Mouse (Mus musculus): ENCODE measurements around the gene Tcf15. TPM values are rescaled to one million over a fixed set of nuclear protein-coding genes. Genes with fewer than 3 reads are reported as not detected.

The Tcf15 gene
- polyA plus RNA-seq, 1 experiment from 2014 or later = 14.1 TPM

- 94% methylated on average over 10 of the region's 10 CpGs for WGBS
- Histone ChIP-seq H3K4me2 (peak overlapping the region; percentile 88; the same call in 1 of the 2 replicates), H3K4me1 (replicated peaks) (peaks cover 17% of the 10 kb centered on the region), H3K9me3 (replicated peaks) (no peaks in the 10 kb centered on the region), H3K36me3 (no peaks in the 10 kb centered on the region), H3K4me3 (no peak overlapping the region), H3K27me3 (peaks cover 10% of the 10 kb centered on the region; the same call in 1 of the 2 replicates), H3K9ac (no peak overlapping the region), H3K27ac (no peak overlapping the region)
- ATAC-seq (replicated peaks; ENCODE audit: insufficient number of reproducible peaks, insufficient read depth, low FRiP score, low read depth) = no peak
Measured at GRCm38 (mm10) chr2:152106597-152106996, 36.8 kb upstream of the Tcf15 start.

- peaks cover 19% of the 10 kb centered on the region for H3K4me1 ChIP-seq (replicated peaks)
- H3K4me2 ChIP-seq = no peak overlapping the region
- 68% methylated on average over 7 of the region's 7 CpGs for WGBS
Measured at GRCm38 (mm10) chr2:152108702-152109101, 34.7 kb upstream of the Tcf15 start.

GRCm38 (mm10) chr2:152109386-152109785 is 34.0 kb upstream of the Tcf15 start:
- H3K36me3 ChIP-seq = no peaks in the 10 kb centered on the region
- H3K4me3 ChIP-seq = no peak overlapping the region
- H3K4me1 ChIP-seq (replicated peaks) = peaks cover 20% of the 10 kb centered on the region
- no peak overlapping the region for H3K27ac ChIP-seq
- no peak for ATAC-seq (replicated peaks; ENCODE audit: insufficient number of reproducible peaks, insufficient read depth, low FRiP score, low read depth)
- H3K27me3 ChIP-seq = peaks cover 8% of the 10 kb centered on the region
- H3K9me3 ChIP-seq (replicated peaks) = no peaks in the 10 kb centered on the region
- no peak overlapping the region for H3K4me2 ChIP-seq
- WGBS = 84% methylated on average over 5 of the region's 5 CpGs
- H3K9ac ChIP-seq = no peak overlapping the region

More at GRCm38 (mm10) chr2:152108702-152109101, 34.7 kb upstream of the Tcf15 start:
- Histone ChIP-seq H3K27me3 (0 out of 2 replicates have a peak, but pooled peaks cover 3% of the 10 kb centered on the region), H3K9me3 (replicated peaks) (no peaks in the 10 kb centered on the region), H3K9ac (no peak overlapping the region), H3K27ac (no peak overlapping the region), H3K4me3 (no peak overlapping the region), H3K36me3 (no peaks in the 10 kb centered on the region)
- no peak for ATAC-seq (replicated peaks; ENCODE audit: insufficient number of reproducible peaks, insufficient read depth, low FRiP score, low read depth)

GRCm38 (mm10) chr2:152111311-152111710 is 32.0 kb upstream of the Tcf15 start:
- Histone ChIP-seq H3K36me3 (no peaks in the 10 kb centered on the region), H3K4me1 (replicated peaks) (peaks cover 19% of the 10 kb centered on the region), H3K27me3 (peaks cover 26% of the 10 kb centered on the region), H3K27ac (no peak overlapping the region), H3K4me3 (no peak overlapping the region), H3K9me3 (replicated peaks) (no peaks in the 10 kb centered on the region), H3K9ac (0 out of 2 replicates have a peak overlapping the region, but pooled peaks have one; percentile 10), H3K4me2 (no peak overlapping the region)
- ATAC-seq (replicated peaks; ENCODE audit: insufficient number of reproducible peaks, insufficient read depth, low FRiP score, low read depth) = no peak
- 33% methylated on average over 2 of the region's 2 CpGs for WGBS

- H3K4me3 ChIP-seq = no peak overlapping the region
- no peaks in the 10 kb centered on the region for H3K9me3 ChIP-seq (replicated peaks)
- 0 out of 2 replicates have a peak overlapping the region, but pooled peaks have one; percentile 10 for H3K9ac ChIP-seq
- peak; percentile 73 for ATAC-seq (replicated peaks; ENCODE audit: insufficient number of reproducible peaks, insufficient read depth, low FRiP score, low read depth)
- H3K27me3 ChIP-seq = peaks cover 27% of the 10 kb centered on the region
- H3K4me2 ChIP-seq = no peak overlapping the region
- 6% methylated on average over 7 of the region's 7 CpGs for WGBS
- H3K4me1 ChIP-seq (replicated peaks) = peaks cover 19% of the 10 kb centered on the region
- no peak overlapping the region for H3K27ac ChIP-seq
- H3K36me3 ChIP-seq = no peaks in the 10 kb centered on the region
Measured at GRCm38 (mm10) chr2:152111920-152112319, 31.4 kb upstream of the Tcf15 start.

- H3K4me3 ChIP-seq = no peak overlapping the region
- no peaks in the 10 kb centered on the region for H3K9me3 ChIP-seq (replicated peaks)
- H3K4me1 ChIP-seq (replicated peaks) = peaks cover 19% of the 10 kb centered on the region
- no peak overlapping the region for H3K27ac ChIP-seq
- 87% methylated on average over 5 of the region's 5 CpGs for WGBS
- peaks cover 27% of the 10 kb centered on the region for H3K27me3 ChIP-seq
- no peak overlapping the region for H3K4me2 ChIP-seq
- no peak overlapping the region for H3K9ac ChIP-seq
- ATAC-seq (replicated peaks; ENCODE audit: insufficient number of reproducible peaks, insufficient read depth, low FRiP score, low read depth) = no peak
- no peaks in the 10 kb centered on the region for H3K36me3 ChIP-seq
Measured at GRCm38 (mm10) chr2:152112490-152112889, 30.9 kb upstream of the Tcf15 start.

GRCm38 (mm10) chr2:152112970-152113369 is 30.4 kb upstream of the Tcf15 start:
- Histone ChIP-seq H3K9ac (no peak overlapping the region), H3K27ac (no peak overlapping the region), H3K9me3 (replicated peaks) (no peaks in the 10 kb centered on the region), H3K4me3 (no peak overlapping the region), H3K4me1 (replicated peaks) (peaks cover 19% of the 10 kb centered on the region), H3K36me3 (no peaks in the 10 kb centered on the region), H3K4me2 (no peak overlapping the region), H3K27me3 (peaks cover 27% of the 10 kb centered on the region)
- ATAC-seq (replicated peaks; ENCODE audit: insufficient number of reproducible peaks, insufficient read depth, low FRiP score, low read depth) = no peak
- 68% methylated on average over 10 of the region's 10 CpGs for WGBS

GRCm38 (mm10) chr2:152114057-152114975 is 29.0 kb upstream of the Tcf15 start:
- no peaks in the 10 kb centered on the region for H3K9me3 ChIP-seq (replicated peaks)
- peaks cover 14% of the 10 kb centered on the region for H3K4me1 ChIP-seq (replicated peaks)
- no peak overlapping the region for H3K27ac ChIP-seq
- H3K4me2 ChIP-seq = peak overlapping the region; percentile 58
- peaks cover 27% of the 10 kb centered on the region for H3K27me3 ChIP-seq
- 0 out of 2 replicates have a peak overlapping the region, but pooled peaks have one; percentile 2 for H3K9ac ChIP-seq
- no peak for ATAC-seq (replicated peaks; ENCODE audit: insufficient number of reproducible peaks, insufficient read depth, low FRiP score, low read depth)
- H3K4me3 ChIP-seq = peak overlapping the region; percentile 17; the same call in 1 of the 2 replicates
- H3K36me3 ChIP-seq = no peaks in the 10 kb centered on the region
- WGBS = 17% methylated on average over 36 of the region's 36 CpGs

GRCm38 (mm10) chr2:152117694-152118093 is 25.7 kb upstream of the Tcf15 start:
- Histone ChIP-seq H3K36me3 (no peaks in the 10 kb centered on the region), H3K27ac (no peak overlapping the region), H3K4me2 (no peak overlapping the region), H3K27me3 (peaks cover 30% of the 10 kb centered on the region), H3K4me1 (replicated peaks) (peaks cover 7% of the 10 kb centered on the region), H3K9me3 (replicated peaks) (no peaks in the 10 kb centered on the region), H3K9ac (no peak overlapping the region), H3K4me3 (no peak overlapping the region)
- 80% methylated on average over 7 of the region's 7 CpGs for WGBS
- ATAC-seq (replicated peaks; ENCODE audit: insufficient number of reproducible peaks, insufficient read depth, low FRiP score, low read depth) = no peak

- no peaks in the 10 kb centered on the region for H3K36me3 ChIP-seq
- 39% methylated on average over 6 of the region's 6 CpGs for WGBS
- H3K27me3 ChIP-seq = peaks cover 22% of the 10 kb centered on the region
- no peak overlapping the region for H3K27ac ChIP-seq
- H3K9me3 ChIP-seq (replicated peaks) = no peaks in the 10 kb centered on the region
- H3K4me3 ChIP-seq = no peak overlapping the region
- H3K4me1 ChIP-seq (replicated peaks) = peaks cover 6% of the 10 kb centered on the region
- no peak overlapping the region for H3K9ac ChIP-seq
- H3K4me2 ChIP-seq = no peak overlapping the region
- ATAC-seq (replicated peaks; ENCODE audit: insufficient number of reproducible peaks, insufficient read depth, low FRiP score, low read depth) = no peak
Measured at GRCm38 (mm10) chr2:152119228-152119865, 24.0 kb upstream of the Tcf15 start.

- H3K27ac ChIP-seq = no peak overlapping the region
- H3K9me3 ChIP-seq (replicated peaks) = no peaks in the 10 kb centered on the region
- H3K27me3 ChIP-seq = peaks cover 3% of the 10 kb centered on the region; the same call in 1 of the 2 replicates
- no peak overlapping the region for H3K4me2 ChIP-seq
- H3K4me1 ChIP-seq (replicated peaks) = no peaks in the 10 kb centered on the region
- WGBS = 49% methylated on average over 9 of the region's 9 CpGs
- no peak overlapping the region for H3K4me3 ChIP-seq
- no peak for ATAC-seq (replicated peaks; ENCODE audit: insufficient number of reproducible peaks, insufficient read depth, low FRiP score, low read depth)
- no peaks in the 10 kb centered on the region for H3K36me3 ChIP-seq
- H3K9ac ChIP-seq = no peak overlapping the region
Measured at GRCm38 (mm10) chr2:152122896-152123295, 20.5 kb upstream of the Tcf15 start.

Measured in heart, embryonic 15.5 days (tissue).